Mouse (Mus musculus) liver, adult 10 weeks (tissue): Measurements from ENCODE around the gene Brd7. TPM values are rescaled to one million over a fixed set of nuclear protein-coding genes. Genes with fewer than 3 reads are reported as not detected.

Experiments used
- polyA plus RNA-seq: library from polyadenylated mRNA; stranded (reverse); fragments of 350-450 nt; fragmentation: Illumina TruSeq; extraction: RNeasy Lipid Tissue Mini Kit (QIAGEN cat#74804); gene quantifications from one replicate; pipeline ENCODE4 v1.2.3, GENCODE M21; 2014; ENCODE audit warnings: low read depth, low replicate concordance

Brd7 gene
- polyA plus RNA-seq: 32.8 TPM

DNA sequence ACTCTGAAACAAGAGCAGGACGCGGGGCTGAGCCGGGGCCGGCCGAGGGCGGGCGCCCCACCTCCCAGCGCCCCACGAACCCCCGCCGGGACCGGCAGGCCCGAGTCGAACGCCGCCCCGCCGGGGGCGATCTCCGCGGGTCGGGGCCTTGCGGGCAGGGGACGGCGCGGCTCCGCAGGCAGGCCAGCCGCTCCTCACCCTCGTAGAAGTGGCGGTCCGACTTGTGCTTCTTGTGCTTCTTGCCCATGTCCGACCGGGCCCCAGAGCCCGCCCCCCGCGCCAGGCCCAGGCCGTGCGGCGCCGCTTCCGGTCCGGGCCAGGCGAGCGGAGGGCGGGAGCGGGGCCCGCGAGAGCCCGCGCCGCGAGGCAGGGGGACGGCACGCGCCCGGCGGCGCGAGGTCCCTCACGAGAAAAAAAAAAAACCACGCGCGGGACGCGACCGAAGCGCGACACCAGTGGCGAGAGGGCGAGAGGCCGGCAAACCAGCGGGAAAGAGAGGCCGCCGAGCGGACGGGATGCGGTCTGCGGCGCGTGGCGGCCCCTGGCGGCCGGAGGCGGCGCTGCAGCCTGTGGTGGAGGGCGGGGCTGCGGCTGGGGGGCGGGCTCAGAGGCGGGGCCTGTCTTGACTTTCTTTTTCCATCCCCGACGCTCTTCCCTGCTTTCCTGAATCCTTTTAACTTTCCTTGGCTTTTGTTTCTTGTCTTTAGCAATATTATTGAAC, at the start of gene Brd7:
Gene Brd7, minus strand, starts transcription at position 487 of the 721 bp plus-strand sequence.

Other genes with a start within 250 kb of the Brd7 start
- gene Cnep1r1, start 243.4 kb downstream of the Brd7 start, polyA plus RNA-seq: 53.2 TPM
- gene Heatr3, start 224.3 kb downstream of the Brd7 start, polyA plus RNA-seq: 23.2 TPM
- 41.9 TPM for gene Tent4b, start 163.0 kb downstream of the Brd7 start, polyA plus RNA-seq
- gene Adcy7, start 89.8 kb downstream of the Brd7 start, polyA plus RNA-seq: 1.8 TPM
- 1.4 TPM for gene Nkd1, start 159.2 kb upstream of the Brd7 start, polyA plus RNA-seq